Mouse (Mus musculus): ENCODE results near the gene Timp3.
A peak's percentile ranks its signal among the peaks of the same experiment; 100 is the strongest.
"Not testable (repeated sequence)": the region's sequence is repeated elsewhere in the genome, so short reads cannot be mapped to it uniquely, and the experiment has no call there.

Gene Timp3

GRCm38 (mm10) chr10:86358307-86358975 lies 58.3 kb downstream of the Timp3 start:
- no peak for DNase-seq

GRCm38 (mm10) chr10:86359208-86359607 lies 59.0 kb downstream of the Timp3 start:
- DNase-seq, result no peak

GRCm38 (mm10) chr10:86359699-86360098 lies 59.5 kb downstream of the Timp3 start:
- DNase-seq, result peak; percentile 21

DNA sequence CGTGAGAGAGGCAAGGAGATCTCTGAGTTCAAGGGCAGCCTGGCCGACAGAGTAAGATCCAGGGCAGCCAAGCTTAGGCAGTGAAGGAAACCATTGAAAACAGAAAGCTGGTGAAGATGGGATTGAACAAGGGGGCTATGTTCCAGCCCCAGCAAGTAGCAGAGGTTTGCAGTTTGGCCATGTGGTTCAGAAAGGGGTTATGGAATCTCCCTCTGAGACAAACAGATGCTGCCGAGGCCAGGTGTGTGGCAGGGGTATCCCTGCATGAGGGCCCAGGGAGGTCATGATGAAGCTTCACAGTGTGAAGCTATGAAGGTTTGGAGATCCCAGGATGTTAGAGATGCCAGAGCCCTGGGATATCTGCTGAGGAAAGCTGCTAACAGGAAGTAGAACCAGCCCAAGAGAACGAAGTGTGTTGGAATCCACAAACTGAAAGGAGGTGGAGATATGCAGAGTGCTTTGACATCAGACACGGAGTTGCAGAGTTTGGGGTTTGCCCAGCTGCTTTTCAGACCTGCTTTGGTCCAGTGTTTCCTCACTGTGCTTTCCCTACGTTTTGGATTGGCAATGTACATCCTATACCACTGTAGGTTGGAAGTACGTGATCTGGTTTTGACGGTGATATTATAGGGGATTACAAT lies 63.6 kb downstream of the Timp3 start:
- no peak for DNase-seq

- DNase-seq, result no peak
Measured at GRCm38 (mm10) chr10:86365632-86366092, 65.5 kb downstream of the Timp3 start.

DNA sequence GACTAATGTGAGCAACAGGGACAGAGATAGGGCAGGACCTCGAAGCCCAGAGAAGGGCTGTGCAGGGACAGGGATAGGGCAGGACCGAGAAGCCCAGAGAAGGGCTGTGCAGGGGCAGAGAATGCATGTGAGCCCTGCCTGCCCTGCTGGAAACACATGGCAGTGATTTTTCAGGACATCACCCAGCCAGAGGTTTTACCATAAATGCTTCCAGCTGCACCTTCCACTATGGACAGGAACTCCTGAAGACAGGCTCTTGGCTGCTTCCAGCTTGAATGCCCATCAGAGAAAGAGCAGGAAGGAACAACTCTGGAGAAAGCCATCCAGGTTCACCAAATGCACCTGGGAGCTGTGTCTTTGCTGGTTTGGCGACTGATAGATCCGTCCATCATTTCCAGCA lies 67.2 kb downstream of the Timp3 start:
- DNase-seq, result no peak

DNA sequence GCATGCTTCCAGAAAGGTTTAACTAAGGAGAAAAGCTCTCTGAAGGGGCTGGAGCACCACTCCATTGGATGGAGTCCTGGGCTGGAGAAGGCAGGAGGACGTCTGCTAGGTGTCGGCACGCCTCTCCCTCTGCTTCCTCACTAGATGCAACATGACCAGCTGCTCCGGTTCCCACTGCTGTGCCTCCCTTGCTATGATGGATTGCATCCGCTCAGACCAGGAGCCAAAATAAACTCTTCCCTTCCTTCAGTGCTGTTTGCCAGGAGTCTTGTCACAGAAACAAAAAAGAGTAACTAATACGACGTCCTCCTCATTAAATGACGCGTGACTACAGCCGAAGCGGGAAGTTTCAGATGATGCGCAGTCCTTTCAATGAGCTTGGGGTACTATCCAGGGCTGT lies 68.6 kb downstream of the Timp3 start:
- no peak for DNase-seq

DNA sequence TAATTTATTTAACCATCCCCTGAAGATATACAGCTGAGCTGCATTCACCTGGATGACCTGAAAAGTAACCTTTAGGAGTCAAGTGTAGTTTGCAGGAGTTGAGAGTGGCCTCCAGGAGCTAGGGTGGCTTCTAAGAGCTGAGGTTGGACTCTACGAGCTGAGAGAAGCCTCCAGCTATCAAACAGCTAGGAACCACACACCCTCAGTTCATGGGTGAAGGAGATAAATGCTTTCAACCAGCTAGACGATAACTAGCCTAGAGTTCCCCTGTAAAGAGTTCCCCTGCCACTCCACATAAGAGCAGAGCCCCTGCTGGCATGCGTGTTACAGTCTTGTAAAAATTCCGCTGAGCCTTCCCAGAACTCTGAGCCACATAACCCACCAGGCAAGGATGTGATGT lies 69.2 kb downstream of the Timp3 start:
- no peak for DNase-seq

DNA sequence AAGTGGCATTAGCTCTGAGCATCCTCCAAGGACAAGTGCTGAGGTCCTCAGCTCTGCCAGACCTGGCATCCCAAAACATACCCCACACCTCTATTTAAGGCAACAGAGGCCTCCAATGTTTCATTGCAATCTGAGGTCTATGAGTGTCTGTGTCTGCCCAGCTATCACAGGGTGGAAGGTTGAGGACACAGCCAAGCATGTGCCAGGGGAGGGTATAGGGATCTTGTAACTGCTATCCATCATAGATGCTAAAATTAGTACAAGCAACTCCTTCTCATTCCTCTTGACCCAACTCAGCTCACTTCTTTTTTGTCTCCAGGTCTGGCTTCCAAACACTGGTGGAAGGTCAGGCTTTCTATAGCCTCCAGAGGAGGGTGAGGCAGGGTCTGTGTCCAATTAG lies 71.4 kb downstream of the Timp3 start:
- no peak for DNase-seq

DNA sequence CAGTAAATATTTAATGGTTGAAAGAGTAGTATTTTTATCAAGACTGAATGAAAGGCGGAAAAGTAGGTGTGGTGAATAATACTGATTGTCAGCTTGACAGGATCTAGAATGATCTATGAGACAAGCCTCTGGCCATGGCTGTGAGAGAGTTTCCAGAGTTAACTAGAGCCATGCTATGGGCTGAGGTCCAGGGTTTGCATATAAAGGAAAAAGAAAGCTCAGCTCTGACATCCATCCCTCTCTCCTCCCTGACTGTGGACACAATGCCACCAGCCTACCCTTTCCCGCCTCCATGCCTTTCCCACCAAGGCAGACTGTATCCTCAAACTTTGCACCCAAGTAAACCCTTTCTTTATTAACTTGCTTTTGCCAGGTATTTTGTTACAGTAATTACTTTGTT lies 73.9 kb downstream of the Timp3 start:
- no peak for DNase-seq

GRCm38 (mm10) chr10:86375903-86376302 lies 75.7 kb downstream of the Timp3 start:
- peak; percentile 48 for DNase-seq

- no peak for DNase-seq
Measured at GRCm38 (mm10) chr10:86376392-86377185, 76.4 kb downstream of the Timp3 start.

- DNase-seq, result not testable (repeated sequence)
Measured at GRCm38 (mm10) chr10:86378803-86379202, 78.6 kb downstream of the Timp3 start.

DNA sequence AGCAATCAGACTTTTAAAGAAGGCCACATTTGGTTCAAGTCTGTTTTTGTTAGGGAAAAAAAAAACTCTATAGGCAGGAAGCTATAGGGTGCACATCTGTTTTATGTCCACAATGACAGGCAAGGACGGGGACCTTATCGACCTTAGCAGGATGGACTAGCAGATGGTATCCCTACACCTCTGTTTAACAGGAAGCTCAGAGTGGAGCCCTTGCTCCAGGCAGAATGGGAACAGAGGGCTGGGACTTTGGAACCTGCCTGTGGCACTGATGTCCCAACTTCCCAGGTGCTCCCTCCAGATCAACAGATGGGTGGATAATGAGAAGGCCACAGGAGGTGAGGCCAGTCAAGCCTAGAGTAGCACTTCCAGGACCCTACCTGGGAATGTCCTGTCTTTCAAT lies 80.5 kb downstream of the Timp3 start:
- no peak for DNase-seq

- DNase-seq, result no peak
Measured at GRCm38 (mm10) chr10:86381150-86381921, 81.2 kb downstream of the Timp3 start.

GRCm38 (mm10) chr10:86381922-86382260 lies 81.7 kb downstream of the Timp3 start:
- DNase-seq, result no peak

GRCm38 (mm10) chr10:86384655-86385054 lies 84.5 kb downstream of the Timp3 start:
- DNase-seq, result no peak

DNA sequence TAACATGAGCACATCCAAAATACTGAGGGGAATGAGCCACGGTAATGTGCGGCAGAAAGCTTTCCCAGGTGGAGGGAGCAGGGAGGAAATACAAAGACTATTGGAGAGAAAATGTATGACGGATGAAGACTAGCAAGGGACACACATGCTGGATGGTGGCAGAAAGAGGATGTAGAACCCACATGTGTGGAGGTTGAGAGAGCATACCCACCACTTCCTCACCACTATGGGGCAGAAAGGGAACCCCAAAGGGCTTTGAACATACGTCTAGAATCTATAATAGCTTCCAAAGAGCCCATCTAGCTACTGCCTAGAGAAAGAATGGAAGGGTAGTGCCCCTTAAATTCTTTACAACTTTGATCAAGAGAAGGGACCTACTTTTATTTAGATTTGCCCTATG lies 85.5 kb downstream of the Timp3 start:
- no peak for DNase-seq

DNA sequence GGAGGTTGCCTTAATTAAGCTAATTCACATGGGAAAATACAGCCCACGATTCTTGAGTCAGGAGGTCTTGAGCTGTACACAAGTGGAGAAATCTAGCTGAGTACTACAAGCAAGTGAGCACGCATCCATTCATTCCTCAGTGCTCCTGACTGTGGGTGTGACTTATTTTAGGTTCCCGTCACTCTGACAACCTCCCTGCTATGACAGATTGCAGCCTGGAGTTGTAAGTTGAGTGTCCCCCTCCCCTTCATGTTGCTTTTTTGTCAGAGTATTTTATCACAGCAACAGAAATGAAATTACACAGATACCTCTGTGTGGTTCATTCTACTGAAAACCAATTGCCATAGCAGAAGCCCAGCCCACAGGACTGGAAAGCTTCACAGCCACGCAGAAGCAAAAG lies 86.1 kb downstream of the Timp3 start:
- DNase-seq, result no peak

DNA sequence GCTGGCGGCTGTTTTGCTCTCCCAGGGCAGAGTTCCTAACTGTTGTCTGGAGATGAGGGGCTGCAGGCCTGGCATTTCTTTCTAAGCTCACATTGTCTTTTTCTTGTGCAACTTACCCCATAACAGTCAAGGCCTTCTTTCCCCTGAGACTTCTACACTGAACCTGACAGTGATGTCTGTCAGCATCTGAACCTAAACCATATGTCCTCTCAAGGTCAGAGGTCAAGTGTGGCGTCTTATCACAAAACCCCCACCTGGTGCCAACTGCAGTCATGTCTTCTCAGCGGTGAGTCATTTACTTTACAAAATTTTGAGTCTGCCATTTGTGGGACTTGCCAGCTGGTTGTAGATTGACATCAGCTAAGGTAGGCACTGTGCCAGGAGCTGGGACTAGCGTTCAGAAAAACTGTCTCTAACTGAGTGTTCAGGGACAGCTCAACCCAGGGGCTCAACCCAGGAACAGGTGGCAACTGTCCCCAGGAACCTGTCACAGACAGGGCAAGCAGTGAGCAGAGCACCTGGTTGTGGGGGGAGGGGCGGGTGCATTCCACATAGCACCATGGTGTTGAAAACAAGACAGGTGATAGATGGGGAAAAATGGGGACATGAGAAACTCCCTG lies 87.8 kb downstream of the Timp3 start:
- peak; percentile 52 for DNase-seq

DNA sequence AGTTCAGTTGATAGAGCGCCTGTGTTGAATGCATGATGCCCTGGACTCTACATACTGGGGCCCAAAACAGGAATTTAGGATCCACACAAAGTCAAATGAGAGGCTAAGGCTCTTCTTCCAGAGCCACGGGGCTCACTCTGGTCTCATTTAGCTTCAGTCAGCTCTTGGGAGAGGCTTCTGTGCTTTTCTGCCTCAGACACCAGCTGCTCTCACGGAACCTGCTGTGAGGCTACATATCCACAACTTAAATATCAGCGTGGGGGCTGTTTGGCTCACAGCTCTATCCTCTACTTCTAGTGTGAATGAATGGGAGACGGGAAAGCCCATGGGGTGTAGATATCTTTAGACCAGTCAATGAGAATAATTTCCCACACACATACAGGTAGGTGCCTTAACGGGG lies 88.6 kb downstream of the Timp3 start:
- no peak for DNase-seq

GRCm38 (mm10) chr10:86389357-86389756 lies 89.2 kb downstream of the Timp3 start:
- no peak for DNase-seq

DNA sequence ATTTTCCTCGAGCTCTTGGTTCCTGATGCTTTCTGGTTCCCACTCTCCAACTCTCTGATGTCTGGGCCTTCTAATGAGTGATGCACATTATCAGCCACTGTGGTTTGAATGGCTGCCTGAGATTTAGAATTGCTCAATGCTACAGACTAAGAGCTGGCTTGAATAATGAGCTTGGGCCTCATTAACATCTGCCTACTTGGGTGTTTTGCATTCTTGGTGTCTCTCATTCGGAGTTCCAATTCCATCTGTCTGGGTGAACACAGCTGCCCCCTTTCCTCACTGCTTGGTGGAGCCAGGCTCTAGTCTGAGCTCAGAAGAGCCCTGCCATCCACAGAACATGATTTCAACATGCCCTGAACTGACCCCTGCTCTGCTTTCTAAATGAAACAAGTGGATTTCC lies 89.7 kb downstream of the Timp3 start:
- DNase-seq, result no peak
